Mouse (Mus musculus) adrenal gland, postnatal 4 days (tissue): ENCODE results near the gene Dclre1a. TPM values are rescaled to one million over a fixed set of nuclear protein-coding genes. Genes with fewer than 3 reads are reported as not detected.

Source experiments
- DNase-seq, 2 experiments: peaks; one replicate each; pipeline ENCODE4 v3.0.0; 2021 to 2022; ENCODE audit warnings: low spot score in 2 of 2, mixed read lengths in 2 of 2
- total RNA-seq, 2 experiments: library from RNA; stranded (reverse); gene quantifications; 2 replicates each; pipeline ENCODE4 v1.2.3; 2021

Dclre1a gene
- total RNA-seq, 2 experiments from 2014 or later, result 17.2 to 19.0 TPM

DNA sequence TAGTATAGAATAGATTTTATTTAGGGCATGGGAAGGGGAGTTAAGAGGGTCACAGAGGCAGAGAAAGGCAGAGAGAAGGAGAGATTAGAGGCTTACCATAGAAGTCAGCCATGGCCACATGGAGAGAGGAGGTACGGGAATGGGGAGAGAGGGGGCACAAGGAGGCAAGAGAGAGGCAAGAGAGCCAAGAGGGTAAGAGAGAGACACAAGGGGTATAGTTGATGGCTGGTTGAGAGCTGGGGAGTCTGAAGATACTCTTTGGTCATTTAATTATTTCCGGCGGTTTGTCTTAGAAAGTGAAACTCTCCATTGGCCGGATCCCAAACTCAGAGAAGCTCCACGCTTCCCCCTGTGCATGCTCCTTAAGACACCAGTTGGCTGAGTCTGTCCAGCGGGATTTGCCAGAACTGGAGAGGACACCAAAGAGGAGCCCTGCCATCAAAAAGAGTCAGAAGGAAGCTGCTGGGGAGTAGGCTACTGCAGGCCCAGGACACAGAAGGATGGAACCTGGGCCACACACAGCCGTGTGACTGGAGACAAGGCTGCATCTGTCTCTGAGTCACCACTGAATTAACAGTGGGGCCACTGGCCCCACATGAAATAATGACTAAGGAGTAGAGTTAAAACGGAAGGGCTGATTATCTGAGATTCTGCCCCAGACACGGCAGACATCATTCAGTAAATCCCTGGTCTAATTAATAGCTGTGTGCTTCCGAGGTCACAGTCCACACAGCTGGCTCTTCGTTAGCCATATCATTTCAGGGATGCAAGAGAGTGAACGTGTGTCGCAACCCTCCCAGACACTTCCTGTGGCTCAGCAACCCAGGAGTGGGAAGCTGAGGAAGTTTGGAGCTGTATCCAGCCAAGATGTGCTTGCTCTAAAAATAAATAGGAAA is 62.4 kb downstream of the Dclre1a start:
- DNase-seq, result no peak

DNA sequence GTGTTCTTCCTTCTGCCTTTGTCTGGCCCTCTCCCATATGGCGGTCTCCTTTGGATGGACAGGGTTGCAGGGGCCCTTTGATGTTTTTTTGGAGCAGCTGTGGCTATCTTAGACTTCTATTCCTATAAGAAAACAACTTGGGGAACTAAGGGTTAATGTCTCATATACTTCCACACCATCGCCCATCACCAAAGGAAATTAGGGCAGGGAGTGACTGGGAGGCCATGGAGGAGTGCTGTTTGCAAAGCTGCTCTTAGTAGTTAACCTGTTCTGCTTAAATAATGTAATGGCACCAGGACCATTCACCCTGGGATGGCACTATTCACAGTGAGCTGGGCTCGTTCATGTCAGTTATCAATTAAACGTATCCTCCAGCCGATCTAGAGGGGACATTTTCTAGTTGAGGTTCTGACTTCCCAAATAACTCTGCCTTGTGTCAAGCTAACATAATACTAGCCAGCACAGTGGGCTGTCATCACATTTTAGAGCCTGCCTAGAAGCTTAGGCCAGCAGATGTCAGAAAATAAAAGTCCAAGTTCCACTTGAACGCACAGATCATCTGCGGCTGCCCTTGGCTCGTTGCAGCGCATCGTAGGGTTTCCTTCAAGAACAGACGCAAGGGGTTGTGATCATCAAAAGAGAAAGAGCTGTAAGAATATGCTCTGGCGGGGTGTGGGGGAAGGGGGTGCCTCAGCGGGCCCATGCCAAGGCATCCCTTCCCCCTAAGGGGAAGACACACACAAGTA is 63.2 kb downstream of the Dclre1a start:
- no peak for DNase-seq

Other genes starting within 250 kb of the Dclre1a start
- 10 to 100 TPM in 1 of 2 experiments, 1 to 10 TPM in 1; 3.7 to 12.2 TPM for gene Nrap, start 158.2 kb downstream of the Dclre1a start, total RNA-seq
- gene Casp7, start 151.1 kb downstream of the Dclre1a start, total RNA-seq, result 10 to 100 TPM; 22.9 to 25.0 TPM
- gene Plekhs1, start 86.6 kb downstream of the Dclre1a start, total RNA-seq, result 1 to 10 TPM in 1 of 2 experiments, under 1 TPM in 1; 0.70 to 1.5 TPM
- gene Nhlrc2, start within 50 bp of the Dclre1a start, total RNA-seq, result 10 to 100 TPM; 24.0 to 25.5 TPM
- 1 to 10 TPM; 2.8 to 2.9 TPM for gene Adrb1, start 174.0 kb upstream of the Dclre1a start, total RNA-seq